Mouse (Mus musculus): Measurements from ENCODE around the gene Tspan9. TPM values are rescaled to one million over a fixed set of nuclear protein-coding genes. Genes with fewer than 3 reads are reported as not detected.

Gene Tspan9
- polyA plus RNA-seq, 1 experiment = 107 TPM

DNA sequence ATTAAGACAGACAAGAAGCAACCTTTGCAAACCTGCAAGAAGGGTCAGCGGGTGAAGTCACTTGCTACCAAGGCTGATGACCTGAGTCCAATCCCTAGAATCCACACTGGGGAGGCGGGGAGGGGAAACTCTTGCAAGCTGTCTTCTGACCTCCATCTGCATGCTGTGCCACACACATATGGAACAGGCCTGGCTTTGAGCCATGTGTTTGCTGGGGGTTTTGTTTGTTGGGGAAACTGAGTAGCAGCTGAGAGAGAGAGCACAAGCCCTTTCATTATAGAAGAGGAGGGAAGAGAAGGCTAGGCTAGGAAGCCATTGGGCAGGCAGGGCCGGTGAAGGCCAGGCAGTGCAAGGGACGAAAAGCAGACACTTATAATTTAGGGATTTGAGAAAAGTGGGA, 123.3 kb downstream of the Tspan9 start:
- DNase-seq = no peak
- TF ChIP-seq CTCF (conservative IDR thresholded peaks at IDR 0.05; ENCODE audit: insufficient read depth, insufficient read length, low read depth, low read length) (no peak), POLR2A (IDR thresholded peaks at IDR 0.05; ENCODE audit: low read depth, low read length) (no peak)
- WGBS = 83% methylated on average over 4 of the region's 4 CpGs
- H3K4me3 ChIP-seq (ENCODE audit: insufficient read depth, low read depth, low read length) = no peak overlapping the region
- H3K27me3 ChIP-seq (replicated peaks; ENCODE audit: control insufficient read depth, insufficient read depth, low read length) = no peaks in the 10 kb centered on the region
- H3K4me1 ChIP-seq (ENCODE audit: control insufficient read depth, insufficient read depth, low read length) = no peaks in the 10 kb centered on the region
- no peaks in the 10 kb centered on the region for H3K36me3 ChIP-seq (ENCODE audit: control insufficient read depth, insufficient read depth, low read length)
- H3K27ac ChIP-seq (ENCODE audit: insufficient read depth, low read depth, low read length) = no peak overlapping the region

DNA sequence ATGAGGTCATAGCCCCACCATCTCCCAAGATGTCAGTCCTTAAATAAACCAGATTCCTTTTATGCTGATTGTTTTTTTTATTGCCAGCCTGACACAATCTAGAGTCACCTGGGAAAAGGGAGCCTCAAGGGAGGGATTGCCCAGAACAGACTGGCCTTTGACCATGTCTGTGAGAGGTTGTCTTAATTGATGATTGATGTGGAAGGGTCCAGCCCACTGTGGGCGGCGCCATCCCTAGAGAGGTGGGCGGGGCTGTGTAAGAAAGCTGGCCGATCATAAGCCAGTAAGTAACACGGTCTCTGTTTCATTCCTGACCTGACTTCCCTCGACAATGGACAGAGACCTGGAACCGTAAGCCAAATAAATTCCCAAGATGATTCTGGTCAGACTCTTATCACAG, 124.3 kb downstream of the Tspan9 start:
- TF ChIP-seq POLR2A (IDR thresholded peaks at IDR 0.05; ENCODE audit: low read depth, low read length) (no peak), CTCF (conservative IDR thresholded peaks at IDR 0.05; ENCODE audit: insufficient read depth, insufficient read length, low read depth, low read length) (no peak)
- Histone ChIP-seq H3K4me3 (ENCODE audit: insufficient read depth, low read depth, low read length) (no peak overlapping the region), H3K27me3 (replicated peaks; ENCODE audit: control insufficient read depth, insufficient read depth, low read length) (no peaks in the 10 kb centered on the region), H3K36me3 (ENCODE audit: control insufficient read depth, insufficient read depth, low read length) (no peaks in the 10 kb centered on the region), H3K27ac (ENCODE audit: insufficient read depth, low read depth, low read length) (no peak overlapping the region), H3K4me1 (ENCODE audit: control insufficient read depth, insufficient read depth, low read length) (no peaks in the 10 kb centered on the region)
- DNase-seq = peak; percentile 44
- 85% methylated on average over 7 of the region's 7 CpGs for WGBS

DNA sequence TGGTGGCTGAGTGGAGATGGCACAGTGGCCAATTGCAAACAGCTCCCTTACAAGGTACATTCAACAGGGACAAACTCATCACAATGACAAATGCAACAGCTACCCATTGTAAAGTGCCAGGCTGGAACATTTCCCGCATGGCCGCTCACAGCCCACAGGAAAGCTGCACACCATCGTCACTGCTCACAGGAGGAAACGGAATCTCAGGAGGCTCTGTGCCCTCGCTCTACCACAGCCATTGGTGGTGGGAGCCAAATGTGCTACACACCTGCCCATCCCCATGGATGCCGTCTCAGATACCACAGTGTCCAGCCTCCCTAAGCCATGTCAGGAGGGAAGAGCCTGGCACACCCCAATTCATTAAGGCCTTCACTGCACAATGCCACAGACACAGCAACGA, 128.1 kb downstream of the Tspan9 start:
- Histone ChIP-seq H3K27me3 (replicated peaks; ENCODE audit: control insufficient read depth, insufficient read depth, low read length) (no peaks in the 10 kb centered on the region), H3K4me1 (ENCODE audit: control insufficient read depth, insufficient read depth, low read length) (no peaks in the 10 kb centered on the region), H3K36me3 (ENCODE audit: control insufficient read depth, insufficient read depth, low read length) (no peaks in the 10 kb centered on the region), H3K27ac (ENCODE audit: insufficient read depth, low read depth, low read length) (no peak overlapping the region), H3K4me3 (ENCODE audit: insufficient read depth, low read depth, low read length) (no peak overlapping the region)
- 84% methylated on average over 7 of the region's 7 CpGs for WGBS
- no peak for TF ChIP-seq POLR2A (IDR thresholded peaks at IDR 0.05; ENCODE audit: low read depth, low read length)
- no peak for TF ChIP-seq CTCF (conservative IDR thresholded peaks at IDR 0.05; ENCODE audit: insufficient read depth, insufficient read length, low read depth, low read length)
- no peak for DNase-seq

DNA sequence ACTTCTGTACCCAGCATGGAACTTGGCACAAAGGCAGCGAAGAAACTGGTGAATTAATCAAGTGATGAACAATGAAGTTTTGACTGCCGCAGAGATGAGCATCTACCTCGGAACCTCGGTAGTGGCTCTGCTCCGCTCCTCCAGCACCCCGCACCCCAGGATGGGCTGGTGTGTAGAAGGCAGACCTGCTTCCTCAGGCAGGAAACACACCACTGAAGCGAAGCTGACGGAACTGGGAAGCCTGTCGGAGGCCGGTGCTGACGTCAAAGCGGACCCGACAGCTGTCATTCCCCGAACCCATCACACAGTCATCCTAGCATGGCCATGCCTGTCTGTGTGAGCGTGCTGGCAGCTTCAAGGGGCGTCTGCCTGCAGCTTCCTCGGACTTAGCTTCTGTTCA, 131.6 kb downstream of the Tspan9 start:
- TF ChIP-seq POLR2A (IDR thresholded peaks at IDR 0.05; ENCODE audit: low read depth, low read length) = no peak
- no peak for TF ChIP-seq CTCF (conservative IDR thresholded peaks at IDR 0.05; ENCODE audit: insufficient read depth, insufficient read length, low read depth, low read length)
- no peak overlapping the region for H3K4me3 ChIP-seq (ENCODE audit: insufficient read depth, low read depth, low read length)
- no peaks in the 10 kb centered on the region for H3K36me3 ChIP-seq (ENCODE audit: control insufficient read depth, insufficient read depth, low read length)
- H3K4me1 ChIP-seq (ENCODE audit: control insufficient read depth, insufficient read depth, low read length) = no peaks in the 10 kb centered on the region
- no peaks in the 10 kb centered on the region for H3K27me3 ChIP-seq (replicated peaks; ENCODE audit: control insufficient read depth, insufficient read depth, low read length)
- no peak overlapping the region for H3K27ac ChIP-seq (ENCODE audit: insufficient read depth, low read depth, low read length)
- peak; percentile 19 for DNase-seq
- WGBS = 65% methylated on average over 17 of the region's 17 CpGs

DNA sequence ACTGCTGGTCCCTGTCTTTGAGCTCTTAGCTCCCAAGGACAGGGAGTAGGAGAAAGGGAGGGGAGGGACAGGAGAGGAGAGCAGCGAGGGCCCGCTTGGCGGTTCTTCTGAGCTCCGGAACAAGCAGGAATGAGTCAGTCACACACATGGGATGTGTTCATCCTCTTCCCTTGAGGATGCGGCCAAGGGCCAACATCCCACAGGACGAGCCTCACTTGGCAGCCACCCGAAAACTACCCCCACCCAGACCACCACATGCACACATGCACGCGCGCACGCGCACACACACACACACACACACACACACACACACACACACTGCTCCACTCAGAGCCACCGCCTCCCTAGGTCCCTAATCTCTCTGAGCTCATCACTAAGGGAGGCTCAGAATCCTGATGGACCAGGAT, 132.3 kb downstream of the Tspan9 start:
- no peak overlapping the region for H3K27ac ChIP-seq (ENCODE audit: insufficient read depth, low read depth, low read length)
- no peaks in the 10 kb centered on the region for H3K4me1 ChIP-seq (ENCODE audit: control insufficient read depth, insufficient read depth, low read length)
- no peaks in the 10 kb centered on the region for H3K27me3 ChIP-seq (replicated peaks; ENCODE audit: control insufficient read depth, insufficient read depth, low read length)
- no peaks in the 10 kb centered on the region for H3K36me3 ChIP-seq (ENCODE audit: control insufficient read depth, insufficient read depth, low read length)
- no peak overlapping the region for H3K4me3 ChIP-seq (ENCODE audit: insufficient read depth, low read depth, low read length)
- no peak for TF ChIP-seq POLR2A (IDR thresholded peaks at IDR 0.05; ENCODE audit: low read depth, low read length)
- no peak for TF ChIP-seq CTCF (conservative IDR thresholded peaks at IDR 0.05; ENCODE audit: insufficient read depth, insufficient read length, low read depth, low read length)
- peak; percentile 10 for DNase-seq
- WGBS = 64% methylated on average over 13 of the region's 13 CpGs

DNA sequence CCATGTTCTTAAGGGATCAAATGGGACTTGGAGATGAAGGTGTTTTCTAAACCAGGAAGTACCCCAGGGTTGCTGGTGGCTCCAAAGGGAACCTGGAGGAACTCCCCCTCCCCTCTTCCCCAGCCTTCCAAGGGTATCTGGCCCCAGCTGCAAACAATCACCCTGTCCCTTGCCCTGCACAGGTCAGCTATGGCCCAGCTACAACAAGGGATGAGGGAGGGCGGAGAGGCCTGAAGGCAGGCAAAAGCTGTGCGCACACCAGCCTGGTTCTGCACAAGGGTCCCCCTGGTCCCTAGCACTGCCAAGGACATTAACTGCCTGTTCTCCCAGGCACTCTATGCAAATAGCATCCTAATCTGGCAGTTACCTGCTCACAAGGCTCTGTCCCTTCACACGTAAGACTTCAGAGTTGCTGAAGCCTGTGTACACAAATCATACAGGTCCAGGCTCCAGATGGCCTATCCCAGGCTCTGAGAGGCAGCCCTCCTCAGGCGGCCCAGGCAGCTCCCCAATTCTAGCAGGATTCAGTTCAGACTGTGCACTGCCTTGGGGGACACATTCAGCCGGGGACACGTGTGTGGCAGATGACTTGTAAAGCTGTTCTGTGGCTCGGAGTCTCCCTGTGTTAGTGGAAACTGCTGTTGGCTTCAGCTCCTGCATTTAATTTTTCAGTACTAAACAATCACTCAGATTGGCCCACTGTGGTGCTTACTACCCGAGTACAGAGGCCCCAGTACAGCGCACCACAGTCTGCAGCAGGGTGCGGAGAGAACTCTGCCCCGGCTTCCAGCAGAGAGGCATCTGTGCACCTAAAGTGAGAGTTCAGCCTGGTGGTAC, 133.0 kb downstream of the Tspan9 start:
- WGBS = 84% methylated on average over 11 of the region's 11 CpGs
- TF ChIP-seq POLR2A (IDR thresholded peaks at IDR 0.05; ENCODE audit: low read depth, low read length) = no peak
- no peak for TF ChIP-seq CTCF (conservative IDR thresholded peaks at IDR 0.05; ENCODE audit: insufficient read depth, insufficient read length, low read depth, low read length)
- DNase-seq = no peak

DNA sequence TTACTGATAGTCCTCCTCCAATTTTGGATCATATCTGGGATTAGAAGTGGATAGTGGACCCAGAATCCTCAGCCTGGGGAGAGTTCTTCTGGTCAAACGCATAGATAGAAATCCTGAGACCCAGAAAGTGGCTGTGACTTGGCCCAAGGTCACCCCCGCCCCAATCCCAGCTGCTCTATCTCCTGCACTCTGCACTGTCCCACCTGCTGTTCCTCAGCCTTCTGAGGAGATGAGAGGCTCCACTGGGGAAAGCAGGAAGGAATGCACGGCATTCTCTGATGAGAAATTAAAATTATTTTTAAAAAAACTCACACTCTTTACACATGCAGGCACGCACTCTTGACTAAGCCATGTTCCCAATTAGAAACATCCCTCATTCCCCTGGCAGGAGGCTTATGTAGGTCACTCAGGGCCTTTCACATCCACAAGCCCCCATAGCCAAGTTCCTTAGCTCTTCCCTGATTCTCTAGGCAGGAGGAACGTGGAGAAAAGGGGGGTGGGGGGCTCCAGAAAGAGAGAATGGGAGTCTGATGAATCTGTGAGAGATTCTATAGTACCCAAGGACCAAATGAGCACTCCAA, 135.3 kb downstream of the Tspan9 start:
- no peaks in the 10 kb centered on the region for H3K4me1 ChIP-seq (ENCODE audit: control insufficient read depth, insufficient read depth, low read length)
- no peak overlapping the region for H3K27ac ChIP-seq (ENCODE audit: insufficient read depth, low read depth, low read length)
- H3K4me3 ChIP-seq (ENCODE audit: insufficient read depth, low read depth, low read length) = no peak overlapping the region
- H3K36me3 ChIP-seq (ENCODE audit: control insufficient read depth, insufficient read depth, low read length) = no peaks in the 10 kb centered on the region
- TF ChIP-seq CTCF (conservative IDR thresholded peaks at IDR 0.05; ENCODE audit: insufficient read depth, insufficient read length, low read depth, low read length) (no peak), POLR2A (IDR thresholded peaks at IDR 0.05; ENCODE audit: low read depth, low read length) (no peak)
- 74% methylated on average over 5 of the region's 5 CpGs for WGBS
- DNase-seq = no peak
- no peaks in the 10 kb centered on the region for H3K27me3 ChIP-seq (replicated peaks; ENCODE audit: control insufficient read depth, insufficient read depth, low read length)

More for the DNA sequence above, 133.0 kb downstream of the Tspan9 start:
- Histone ChIP-seq H3K4me1 (ENCODE audit: control insufficient read depth, insufficient read depth, low read length) (no peaks in the 10 kb centered on the region), H3K4me3 (ENCODE audit: insufficient read depth, low read depth, low read length) (no peak overlapping the region), H3K27me3 (replicated peaks; ENCODE audit: control insufficient read depth, insufficient read depth, low read length) (no peaks in the 10 kb centered on the region), H3K36me3 (ENCODE audit: control insufficient read depth, insufficient read depth, low read length) (no peaks in the 10 kb centered on the region), H3K27ac (ENCODE audit: insufficient read depth, low read depth, low read length) (no peak overlapping the region)

Data from kidney, adult 2 months (tissue).